Mouse (Mus musculus): ENCODE data around the gene Arl3.

DNA sequence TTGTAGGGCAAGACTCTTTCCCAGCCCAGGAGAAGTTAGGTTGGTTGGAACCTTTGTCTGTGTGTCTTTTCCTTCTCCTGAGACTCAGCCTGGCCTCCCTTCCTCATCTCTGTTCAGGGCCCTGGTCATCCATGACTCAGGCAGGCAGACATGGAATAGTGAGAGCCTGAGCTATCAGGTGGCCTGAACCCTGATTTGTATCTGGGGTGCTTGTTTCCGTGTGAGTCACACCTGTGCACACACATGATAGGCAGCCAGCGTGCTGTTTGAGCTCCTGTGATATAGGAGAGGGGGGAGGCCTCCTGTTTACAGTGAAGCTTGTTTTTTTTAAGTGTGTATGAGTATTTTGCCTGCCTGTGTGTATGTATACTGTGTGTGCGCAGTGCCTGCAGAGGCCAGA is 63.8 kb downstream of the Arl3 start:
- TF ChIP-seq POLR2A (IDR thresholded peaks at IDR 0.05; ENCODE audit: control insufficient read depth, low read depth, low read length), result no peak
- no peak for TF ChIP-seq CTCF (IDR thresholded peaks at IDR 0.05; ENCODE audit: control insufficient read depth, insufficient read depth, insufficient replicate concordance, low read depth, low read length)
